Mouse (Mus musculus): ENCODE data around the gene Spem1. TPM values are rescaled to one million over a fixed set of nuclear protein-coding genes. Genes with fewer than 3 reads are reported as not detected.

Gene Spem1
- total RNA-seq, 1 experiment: 0.27 TPM

GRCm38 (mm10) chr11:69815155-69815554, 6.8 kb downstream of the Spem1 start, which contains the start of gene Gm39566:
Gene Gm39566, minus strand, starts transcription at chr11:69815298.
- TF ChIP-seq ZC3H11A (IDR thresholded peaks at IDR 0.05; ENCODE audit: borderline replicate concordance, low read depth, low read length): no peak
- no peak for TF ChIP-seq HCFC1 (IDR thresholded peaks at IDR 0.05; ENCODE audit: borderline replicate concordance, insufficient read depth, low read length)
- TF ChIP-seq CHD2 (IDR thresholded peaks at IDR 0.05; ENCODE audit: low read depth, low read length): no peak
- no peak for TF ChIP-seq ZNF384 (IDR thresholded peaks at IDR 0.05; ENCODE audit: low read depth, low read length)
- TF ChIP-seq MAFK (IDR thresholded peaks at IDR 0.05; ENCODE audit: insufficient read depth, low read depth, low read length): no peak
- no peak within 1 kb of the TSS for H3K4me3 ChIP-seq (ENCODE audit: insufficient read depth in 1 of 2, low read depth in 1 of 2, low read length in 2 of 2, poor library complexity in 1 of 2, severe bottlenecking in 1 of 2)
- in situ Hi-C loops (cut with MboI; ENCODE audit: low sequenced_read_pairs in 2 of 2, unreplicated experiment in 2 of 2): no loop called here
- no peak for DNase-seq (ENCODE audit: low read depth, low spot score)
- no peak within 1 kb of the TSS for H3K9ac ChIP-seq (ENCODE audit: insufficient read depth, low read depth, low read length, poor library complexity, severe bottlenecking)
- no peaks in the 10 kb centered on the region for H3K36me3 ChIP-seq (ENCODE audit: control insufficient read depth, insufficient read depth, low read length, poor library complexity, severe bottlenecking)
- H3K4me1 ChIP-seq (ENCODE audit: control insufficient read depth in 2 of 2, insufficient read depth in 2 of 2, low read length in 2 of 2, poor library complexity in 1 of 2): peaks cover 2 to 7% of the 10 kb centered on the region in 2 experiments; a peak in 1 of 4 replicates
- H3K27ac ChIP-seq (ENCODE audit: insufficient read depth, low read depth, low read length, poor library complexity, severe bottlenecking): no peak within 1 kb of the TSS
- no peaks in the 10 kb centered on the region for H3K9me3 ChIP-seq (ENCODE audit: control insufficient read depth, insufficient read depth, low read depth, low read length)

DNA sequence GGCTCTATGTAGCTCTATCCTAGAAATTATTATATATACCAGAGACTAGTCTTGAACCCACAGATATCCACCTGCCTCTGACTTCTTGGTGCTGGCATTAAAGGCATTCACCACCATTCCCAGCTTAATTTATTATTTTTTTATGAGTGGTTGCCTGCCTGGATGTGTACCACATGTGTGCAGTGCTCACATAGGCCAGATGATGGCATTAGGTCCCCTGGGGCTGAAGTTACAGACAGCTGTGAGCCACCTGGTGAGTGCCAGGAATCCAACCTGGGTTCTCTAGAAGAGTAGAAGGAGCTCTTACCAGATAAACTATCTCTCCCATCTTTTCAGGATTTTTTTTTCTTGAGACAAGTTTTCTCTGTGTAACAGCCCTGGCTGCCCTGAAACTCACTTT, 11.7 kb downstream of the Spem1 start:
- in situ Hi-C loops (cut with MboI; ENCODE audit: low sequenced_read_pairs in 2 of 2, unreplicated experiment in 2 of 2): no loop called here
- no peak overlapping the region for H3K27ac ChIP-seq (ENCODE audit: insufficient read depth, low read depth, low read length, poor library complexity, severe bottlenecking)
- H3K9me3 ChIP-seq (ENCODE audit: control insufficient read depth, insufficient read depth, low read depth, low read length): no peaks in the 10 kb centered on the region
- no peak for TF ChIP-seq ZNF384 (IDR thresholded peaks at IDR 0.05; ENCODE audit: low read depth, low read length)
- TF ChIP-seq MAFK (IDR thresholded peaks at IDR 0.05; ENCODE audit: insufficient read depth, low read depth, low read length): no peak
- no peak for TF ChIP-seq CHD2 (IDR thresholded peaks at IDR 0.05; ENCODE audit: low read depth, low read length)
- TF ChIP-seq ZC3H11A (IDR thresholded peaks at IDR 0.05; ENCODE audit: borderline replicate concordance, low read depth, low read length): no peak
- no peak for TF ChIP-seq HCFC1 (IDR thresholded peaks at IDR 0.05; ENCODE audit: borderline replicate concordance, insufficient read depth, low read length)
- H3K9ac ChIP-seq (ENCODE audit: insufficient read depth, low read depth, low read length, poor library complexity, severe bottlenecking): no peak overlapping the region
- DNase-seq (ENCODE audit: low read depth, low spot score): no peak
- H3K4me1 ChIP-seq (ENCODE audit: control insufficient read depth in 2 of 2, insufficient read depth in 2 of 2, low read length in 2 of 2, poor library complexity in 1 of 2): peaks cover 0 to 2% of the 10 kb centered on the region in 2 experiments; a peak in 1 of 4 replicates
- no peak overlapping the region for H3K4me3 ChIP-seq (ENCODE audit: insufficient read depth in 1 of 2, low read depth in 1 of 2, low read length in 2 of 2, poor library complexity in 1 of 2, severe bottlenecking in 1 of 2)
- H3K36me3 ChIP-seq (ENCODE audit: control insufficient read depth, insufficient read depth, low read length, poor library complexity, severe bottlenecking): no peaks in the 10 kb centered on the region

DNA sequence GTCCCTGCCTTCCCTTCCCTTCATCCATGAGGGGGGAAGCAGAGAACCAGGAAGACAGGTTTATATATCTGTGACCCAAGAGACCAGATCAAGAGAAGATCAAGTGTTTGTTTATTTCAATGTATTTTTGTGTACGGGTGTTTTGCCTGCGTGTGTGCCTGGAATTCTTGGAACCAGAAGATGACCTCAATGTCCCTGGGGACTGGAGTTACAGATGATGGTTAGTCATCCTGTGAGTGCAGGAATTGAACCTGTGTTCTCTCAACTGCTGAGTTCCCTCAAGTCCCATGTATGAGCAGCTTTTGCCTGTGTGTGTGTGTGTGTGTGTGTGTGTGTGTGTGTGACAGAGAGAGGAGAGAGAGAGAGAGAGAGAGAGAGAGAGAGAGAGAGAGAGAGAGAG, 14.3 kb downstream of the Spem1 start:
- TF ChIP-seq MAFK (IDR thresholded peaks at IDR 0.05; ENCODE audit: insufficient read depth, low read depth, low read length) (no peak), HCFC1 (IDR thresholded peaks at IDR 0.05; ENCODE audit: borderline replicate concordance, insufficient read depth, low read length) (no peak), CHD2 (IDR thresholded peaks at IDR 0.05; ENCODE audit: low read depth, low read length) (no peak), ZC3H11A (IDR thresholded peaks at IDR 0.05; ENCODE audit: borderline replicate concordance, low read depth, low read length) (no peak), ZNF384 (IDR thresholded peaks at IDR 0.05; ENCODE audit: low read depth, low read length) (no peak)
- no peak for DNase-seq (ENCODE audit: low read depth, low spot score)
- H3K36me3 ChIP-seq (ENCODE audit: control insufficient read depth, insufficient read depth, low read length, poor library complexity, severe bottlenecking): no peaks in the 10 kb centered on the region; the same call in 1 of the 2 replicates
- no peak overlapping the region for H3K9ac ChIP-seq (ENCODE audit: insufficient read depth, low read depth, low read length, poor library complexity, severe bottlenecking)
- peaks cover 3 to 7% of the 10 kb centered on the region in 2 experiments; a peak in 3 of 4 replicates for H3K4me1 ChIP-seq (ENCODE audit: control insufficient read depth in 2 of 2, insufficient read depth in 2 of 2, low read length in 2 of 2, poor library complexity in 1 of 2)
- no peaks in the 10 kb centered on the region for H3K9me3 ChIP-seq (ENCODE audit: control insufficient read depth, insufficient read depth, low read depth, low read length)
- H3K4me3 ChIP-seq (ENCODE audit: insufficient read depth in 1 of 2, low read depth in 1 of 2, low read length in 2 of 2, poor library complexity in 1 of 2, severe bottlenecking in 1 of 2): no peak overlapping the region
- in situ Hi-C loops (cut with MboI; ENCODE audit: low sequenced_read_pairs in 2 of 2, unreplicated experiment in 2 of 2): loop anchor here in 1 of 2 experiments (10.0 kb wide), 1 partner anchor 67 kb away; the partner anchor contains the start of gene Tmem95
- H3K27ac ChIP-seq (ENCODE audit: insufficient read depth, low read depth, low read length, poor library complexity, severe bottlenecking): no peak overlapping the region

GRCm38 (mm10) chr11:69806378-69806777, 15.6 kb downstream of the Spem1 start:
- Histone ChIP-seq H3K9me3 (ENCODE audit: control insufficient read depth, insufficient read depth, low read depth, low read length) (no peaks in the 10 kb centered on the region), H3K4me1 (ENCODE audit: control insufficient read depth in 2 of 2, insufficient read depth in 2 of 2, low read length in 2 of 2, poor library complexity in 1 of 2) (peaks cover 3 to 10% of the 10 kb centered on the region in 2 experiments; a peak in 3 of 4 replicates), H3K4me3 (ENCODE audit: insufficient read depth in 1 of 2, low read depth in 1 of 2, low read length in 2 of 2, poor library complexity in 1 of 2, severe bottlenecking in 1 of 2) (no peak overlapping the region), H3K36me3 (ENCODE audit: control insufficient read depth, insufficient read depth, low read length, poor library complexity, severe bottlenecking) (no peaks in the 10 kb centered on the region; the same call in 1 of the 2 replicates), H3K9ac (ENCODE audit: insufficient read depth, low read depth, low read length, poor library complexity, severe bottlenecking) (no peak overlapping the region), H3K27ac (ENCODE audit: insufficient read depth, low read depth, low read length, poor library complexity, severe bottlenecking) (no peak overlapping the region)
- DNase-seq (ENCODE audit: low read depth, low spot score): no peak
- TF ChIP-seq MAFK (IDR thresholded peaks at IDR 0.05; ENCODE audit: insufficient read depth, low read depth, low read length) (no peak), ZNF384 (IDR thresholded peaks at IDR 0.05; ENCODE audit: low read depth, low read length) (no peak), ZC3H11A (IDR thresholded peaks at IDR 0.05; ENCODE audit: borderline replicate concordance, low read depth, low read length) (no peak), HCFC1 (IDR thresholded peaks at IDR 0.05; ENCODE audit: borderline replicate concordance, insufficient read depth, low read length) (no peak), CHD2 (IDR thresholded peaks at IDR 0.05; ENCODE audit: low read depth, low read length) (no peak)
- in situ Hi-C loops (cut with MboI; ENCODE audit: low sequenced_read_pairs in 2 of 2, unreplicated experiment in 2 of 2): loop anchor here in 1 of 2 experiments (10.0 kb wide), 1 partner anchor 68 kb away; the partner anchor contains the start of gene Tmem95
